Mouse (Mus musculus): ENCODE measurements around the gene Nrm.

Nrm gene

GRCm38 (mm10) chr17:35861198-35861857 lies at the start of gene Nrm:
Nrm (plus strand) TSS chr17:35861318.
- DNase-seq (ENCODE audit: extremely low read depth, low read depth): peak; percentile 85

GRCm38 (mm10) chr17:35812307-35812706 lies 48.8 kb upstream of the Nrm start:
- no peak for DNase-seq (ENCODE audit: extremely low read depth, low read depth)

- DNase-seq (ENCODE audit: extremely low read depth, low read depth): no peak
These were observed 48.4 kb upstream of the Nrm start for GRCm38 (mm10) chr17:35812736-35813135.

GRCm38 (mm10) chr17:35813245-35813647 lies 47.9 kb upstream of the Nrm start:
- DNase-seq (ENCODE audit: extremely low read depth, low read depth): no peak

GRCm38 (mm10) chr17:35813653-35814052 lies 47.5 kb upstream of the Nrm start:
- DNase-seq (ENCODE audit: extremely low read depth, low read depth): no peak

- no peak for DNase-seq (ENCODE audit: extremely low read depth, low read depth)
These were observed 46.4 kb upstream of the Nrm start for GRCm38 (mm10) chr17:35814678-35815077.

- no peak for DNase-seq (ENCODE audit: extremely low read depth, low read depth)
These were observed 45.3 kb upstream of the Nrm start for GRCm38 (mm10) chr17:35815836-35816235.

GRCm38 (mm10) chr17:35816686-35817085 lies 44.4 kb upstream of the Nrm start:
- no peak for DNase-seq (ENCODE audit: extremely low read depth, low read depth)

GRCm38 (mm10) chr17:35817226-35817625 lies 43.9 kb upstream of the Nrm start:
- DNase-seq (ENCODE audit: extremely low read depth, low read depth): no peak

- no peak for DNase-seq (ENCODE audit: extremely low read depth, low read depth)
These were observed 41.0 kb upstream of the Nrm start for GRCm38 (mm10) chr17:35820111-35820510.

- DNase-seq (ENCODE audit: extremely low read depth, low read depth): no peak
These were observed 39.4 kb upstream of the Nrm start, which contains the start of gene Ier3 for GRCm38 (mm10) chr17:35821439-35822430. Ier3 (plus strand) TSS chr17:35821684.

GRCm38 (mm10) chr17:35822564-35822963 lies 38.6 kb upstream of the Nrm start:
- no peak for DNase-seq (ENCODE audit: extremely low read depth, low read depth)

GRCm38 (mm10) chr17:35822964-35823937 lies 37.9 kb upstream of the Nrm start, which contains the start of gene Flot1:
Flot1 (plus strand) TSS chr17:35823230.
- DNase-seq (ENCODE audit: extremely low read depth, low read depth): peak; percentile 95

- no peak for DNase-seq (ENCODE audit: extremely low read depth, low read depth)
These were observed 36.7 kb upstream of the Nrm start for GRCm38 (mm10) chr17:35824402-35824801.

GRCm38 (mm10) chr17:35825109-35825850 lies 35.8 kb upstream of the Nrm start:
- no peak for DNase-seq (ENCODE audit: extremely low read depth, low read depth)

- no peak for DNase-seq (ENCODE audit: extremely low read depth, low read depth)
These were observed 31.4 kb upstream of the Nrm start for GRCm38 (mm10) chr17:35829737-35830136.

- no peak for DNase-seq (ENCODE audit: extremely low read depth, low read depth)
These were observed 28.5 kb upstream of the Nrm start for GRCm38 (mm10) chr17:35832400-35833238.

- no peak for DNase-seq (ENCODE audit: extremely low read depth, low read depth)
These were observed 27.8 kb upstream of the Nrm start for GRCm38 (mm10) chr17:35833239-35833751.

- no peak for DNase-seq (ENCODE audit: extremely low read depth, low read depth)
These were observed 27.2 kb upstream of the Nrm start for GRCm38 (mm10) chr17:35833894-35834293.
